Mouse (Mus musculus) heart, adult 18-20 months (tissue): Measurements from ENCODE around the gene Patl2. TPM values are rescaled to one million over a fixed set of nuclear protein-coding genes. Genes with fewer than 3 reads are reported as not detected.
"Not testable (repeated sequence)": the region's sequence is repeated elsewhere in the genome, so short reads cannot be mapped to it uniquely, and the experiment has no call there.

Experiments
- DNase-seq, 2 experiments: peaks; one replicate each; pipeline ENCODE4 v3.0.0; 2021 to 2022; ENCODE audit warnings: mixed read lengths in 1 of 2
- total RNA-seq, 2 experiments: library from RNA; stranded (reverse); gene quantifications; 2 replicates each; pipeline ENCODE4 v1.2.3; 2021

The Patl2 gene
- total RNA-seq, 2 experiments from 2014 or later: not detected

DNA sequence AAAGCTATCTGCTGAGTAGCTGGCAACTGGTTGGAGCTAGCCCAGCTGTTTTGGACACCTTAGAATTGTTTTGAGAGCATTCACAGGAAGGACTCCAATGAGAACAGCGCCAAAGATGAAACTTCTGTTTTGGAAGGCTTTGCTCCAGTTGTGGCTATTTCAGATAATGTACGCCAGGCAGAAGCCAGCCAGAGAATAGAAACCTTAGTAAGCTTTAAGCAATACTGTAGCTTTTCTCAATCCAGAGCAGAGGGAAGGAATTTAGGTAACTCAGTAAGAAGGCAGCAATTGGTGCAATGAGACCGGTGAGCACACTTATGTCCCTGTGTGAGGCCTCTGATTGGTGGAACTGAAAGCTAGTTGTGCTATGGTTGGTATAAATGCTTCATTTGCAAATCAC is 42.9 kb downstream of the Patl2 start:
- no peak for DNase-seq

- DNase-seq: no peak
These were observed 44.5 kb downstream of the Patl2 start for GRCm38 (mm10) chr2:122141332-122141967.

DNA sequence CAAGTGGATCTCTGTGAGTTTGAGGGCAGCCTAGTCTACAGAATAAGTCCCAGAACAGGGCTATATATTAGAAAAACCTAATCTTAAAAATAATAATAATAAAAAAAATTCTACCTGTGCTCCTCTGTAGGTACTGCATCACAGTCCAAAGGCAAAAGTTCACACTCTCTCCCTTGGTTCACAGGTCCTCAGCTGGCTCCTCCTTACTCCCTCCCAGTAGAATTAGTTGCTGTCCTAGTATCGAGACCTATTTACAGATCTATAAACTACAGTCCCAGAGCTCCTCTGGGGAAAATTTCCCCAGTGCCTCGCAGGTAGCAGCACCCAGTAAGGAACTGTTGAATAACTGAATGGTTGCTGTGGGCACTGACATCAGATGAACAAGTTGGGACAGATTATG is 45.2 kb downstream of the Patl2 start:
- DNase-seq: no peak

DNA sequence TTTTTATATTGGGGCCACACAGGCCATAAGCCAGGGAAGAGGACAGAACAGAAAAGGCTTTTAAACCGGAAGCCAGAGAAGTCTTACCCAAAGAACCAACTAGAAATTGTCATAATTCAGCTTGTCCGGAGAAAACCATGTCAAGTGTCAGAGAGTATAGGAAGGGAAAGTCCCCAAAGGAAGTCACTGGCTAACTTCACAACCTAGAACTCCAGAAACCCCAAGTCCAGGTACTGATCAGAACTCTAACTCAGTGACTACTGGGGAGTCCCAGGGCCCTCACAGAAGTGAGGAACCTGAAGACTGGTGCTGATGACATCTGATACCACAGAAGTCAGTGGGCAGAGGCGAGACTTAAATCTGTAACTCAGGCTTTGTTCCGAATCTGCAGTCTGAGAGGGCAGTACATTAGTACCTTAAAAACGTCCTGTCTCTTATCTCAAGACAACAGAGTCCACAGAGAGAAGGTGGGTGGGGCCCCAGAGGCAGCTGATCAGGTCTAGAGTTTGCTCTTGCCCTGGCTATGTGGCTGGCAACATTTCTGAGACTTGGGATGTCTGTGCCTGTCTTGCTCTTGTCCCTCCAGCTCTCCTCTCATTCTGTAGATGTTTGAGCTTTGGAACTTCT is 48.0 kb downstream of the Patl2 start:
- no peak for DNase-seq

DNA sequence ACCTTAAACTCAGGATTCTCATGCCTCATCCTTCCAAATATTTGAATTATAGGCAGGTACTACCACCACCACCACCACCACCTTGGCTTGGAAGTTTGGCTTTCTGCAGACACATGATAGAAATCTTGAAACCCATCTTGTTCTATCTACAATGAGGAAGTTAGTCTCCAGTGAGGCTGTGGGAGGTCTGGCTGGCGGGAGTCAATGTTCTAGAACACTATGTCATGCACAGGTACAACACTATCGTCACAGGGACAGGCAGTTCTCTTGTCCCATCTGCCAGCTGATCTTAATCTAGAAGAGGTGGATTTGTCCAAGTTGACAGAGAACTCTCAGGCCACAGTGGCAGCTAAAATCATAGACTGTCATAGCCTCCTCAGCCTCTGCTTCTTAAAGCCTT is 53.4 kb downstream of the Patl2 start:
- no peak for DNase-seq

- DNase-seq: no peak
These were observed 53.9 kb downstream of the Patl2 start for GRCm38 (mm10) chr2:122132078-122132477.

GRCm38 (mm10) chr2:122127635-122128034 is 58.4 kb downstream of the Patl2 start:
- no peak for DNase-seq

GRCm38 (mm10) chr2:122126765-122127347 is 59.1 kb downstream of the Patl2 start:
- no peak for DNase-seq

- DNase-seq: no peak
These were observed 60.1 kb downstream of the Patl2 start for GRCm38 (mm10) chr2:122125680-122126572.

DNA sequence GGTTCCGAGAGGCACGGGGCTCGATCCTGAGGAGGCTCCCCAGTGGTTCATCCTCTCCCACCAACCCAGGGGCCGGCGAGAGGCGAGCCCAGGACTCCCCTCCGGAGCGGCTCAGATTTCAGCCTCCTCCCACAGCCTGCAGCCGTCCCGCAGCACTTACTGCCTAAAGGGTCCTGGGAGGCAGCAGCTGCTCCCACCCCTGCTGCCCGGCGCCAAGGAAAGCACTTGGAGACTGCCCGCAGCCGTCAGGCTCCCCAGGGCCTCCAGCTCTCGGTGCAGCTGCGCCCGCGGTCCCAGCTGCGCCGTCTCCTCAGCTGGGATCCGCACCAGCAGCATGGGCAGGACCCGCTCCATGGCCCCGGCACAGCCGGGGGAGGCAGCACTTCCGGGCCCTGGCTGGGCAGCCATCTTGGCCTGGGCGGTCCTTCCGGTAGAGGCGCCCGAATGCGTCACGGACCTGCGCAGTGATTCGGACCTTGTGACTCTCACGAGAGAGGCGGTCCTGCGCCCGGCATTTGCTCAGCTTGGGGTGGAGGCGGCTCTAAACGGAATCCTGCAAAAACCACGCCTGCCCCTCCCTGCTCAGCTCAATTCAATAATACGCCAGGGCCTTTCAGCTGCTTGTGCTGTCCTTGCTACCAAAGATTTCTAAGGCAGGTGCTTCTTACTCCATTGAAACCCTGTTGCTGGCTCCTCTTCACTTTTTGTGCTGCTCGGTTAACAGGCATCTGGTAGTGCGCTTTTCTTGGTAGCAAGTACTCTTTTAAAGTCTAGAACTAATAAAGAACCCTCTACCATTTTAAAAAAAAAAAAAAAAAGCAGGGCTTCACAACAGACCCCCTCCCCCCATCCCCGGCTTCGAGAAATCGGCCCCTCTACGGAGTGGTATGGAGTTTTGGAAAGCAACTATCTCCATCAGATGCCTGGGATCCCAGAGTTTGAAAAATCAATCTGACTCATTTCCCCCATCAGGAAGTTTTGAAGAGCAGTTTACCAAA is 67.7 kb downstream of the Patl2 start, which contains the start of gene Spg11:
Gene Spg11 (minus strand): TSS at position 426 of the 998 bp plus-strand sequence.
- peak; percentile 98 to 99 for DNase-seq

GRCm38 (mm10) chr2:122116888-122117287 is 69.1 kb downstream of the Patl2 start:
- DNase-seq: no peak

DNA sequence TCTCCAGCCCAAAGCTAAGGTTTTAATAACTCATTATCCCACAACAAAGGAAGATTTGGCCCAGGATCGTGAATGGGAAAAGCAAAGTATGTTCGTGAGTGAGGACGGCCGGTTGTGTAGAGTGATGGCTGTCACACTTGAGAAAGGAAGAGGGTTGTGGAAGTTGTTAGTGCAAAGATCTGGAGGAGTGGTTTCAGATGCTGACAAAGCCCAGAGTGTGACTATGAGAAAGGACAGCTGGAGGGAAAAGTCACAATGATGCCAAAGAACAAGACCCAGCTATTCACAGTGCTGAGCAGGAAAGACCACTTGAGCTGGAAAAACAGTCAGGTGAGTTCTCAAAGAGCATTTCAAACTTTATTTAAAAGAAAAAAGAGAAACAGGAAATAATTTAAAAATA is 76.3 kb downstream of the Patl2 start:
- peak; percentile 13 to 30 for DNase-seq

GRCm38 (mm10) chr2:122108101-122108500 is 77.9 kb downstream of the Patl2 start:
- DNase-seq: no peak

DNA sequence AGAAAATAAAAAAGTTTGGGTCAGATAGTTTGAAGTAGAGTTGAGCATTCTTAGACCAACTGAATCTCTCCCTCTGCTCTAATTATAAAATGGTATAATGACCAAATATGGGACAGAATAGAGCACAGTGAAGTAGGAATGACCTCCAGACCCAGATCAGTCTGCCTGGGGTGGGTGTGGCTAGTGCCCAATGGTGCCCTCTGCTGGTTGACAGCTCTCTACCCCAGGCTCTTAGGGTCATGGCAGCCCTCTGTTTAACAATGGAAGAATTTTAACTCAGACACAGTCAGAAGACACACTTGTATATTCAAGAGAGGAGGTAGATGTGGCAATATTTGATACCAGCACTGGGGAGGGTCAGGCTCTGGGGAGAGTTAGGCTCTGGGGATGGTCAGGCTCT is 83.9 kb downstream of the Patl2 start:
- DNase-seq: peak in 1 of 2 experiments; percentile 11

DNA sequence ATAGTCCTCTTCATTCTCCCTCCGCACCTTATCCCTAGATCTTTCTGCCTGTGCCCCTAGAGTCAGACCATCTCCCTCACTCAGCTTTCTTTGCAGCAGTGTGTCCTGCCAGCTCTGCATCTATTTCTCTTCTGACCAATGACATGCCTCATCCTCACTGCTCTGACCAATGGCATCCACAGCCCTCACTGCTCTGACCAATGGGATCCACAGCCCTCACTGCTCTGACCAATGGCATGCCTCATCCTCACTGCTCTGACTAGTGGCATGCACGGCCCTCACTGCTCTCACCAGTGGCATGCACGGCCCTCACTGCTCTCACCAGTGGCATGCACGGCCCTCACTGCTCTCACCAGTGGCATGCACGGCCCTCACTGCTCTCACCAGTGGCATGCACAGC is 88.3 kb downstream of the Patl2 start:
- not testable (repeated sequence) for DNase-seq

GRCm38 (mm10) chr2:122093844-122094243 is 92.1 kb downstream of the Patl2 start:
- DNase-seq: no peak

GRCm38 (mm10) chr2:122086446-122086845 is 99.5 kb downstream of the Patl2 start:
- peak; percentile 43 to 51 for DNase-seq

DNA sequence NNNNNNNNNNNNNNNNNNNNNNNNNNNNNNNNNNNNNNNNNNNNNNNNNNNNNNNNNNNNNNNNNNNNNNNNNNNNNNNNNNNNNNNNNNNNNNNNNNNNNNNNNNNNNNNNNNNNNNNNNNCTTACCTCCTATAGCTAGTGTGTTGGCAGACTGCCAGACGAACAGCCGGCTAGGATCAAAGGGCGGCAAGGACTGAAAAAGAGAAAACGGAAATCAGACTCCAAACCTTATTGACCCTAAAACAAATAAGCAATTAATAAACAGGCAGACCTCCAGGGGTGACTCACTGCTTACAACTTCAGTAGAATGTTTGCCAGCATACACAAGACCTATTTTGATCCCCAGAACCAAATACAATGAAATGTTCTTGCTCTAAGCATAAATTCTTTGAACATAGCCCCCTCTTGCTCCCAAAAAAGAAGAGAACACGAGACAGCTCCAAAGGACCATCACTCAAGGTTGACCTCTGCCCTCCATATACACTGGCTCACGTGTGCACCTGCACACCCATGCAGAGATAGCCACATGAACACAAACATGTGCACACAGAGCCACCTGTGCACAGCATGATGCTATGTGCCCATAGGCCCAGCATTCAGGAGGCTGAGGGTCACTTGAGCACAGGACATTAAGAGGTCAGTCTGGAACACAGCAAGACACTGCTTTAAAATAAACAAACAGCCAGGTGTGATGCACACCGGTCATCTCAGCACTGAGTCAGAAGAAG is 104.1 kb downstream of the Patl2 start:
- no peak for DNase-seq
